Mouse (Mus musculus): ENCODE results near the gene Patj. TPM values are rescaled to one million over a fixed set of nuclear protein-coding genes. Genes with fewer than 3 reads are reported as not detected.

The Patj gene
- polyA plus RNA-seq, 1 experiment from 2014 or later = 8.9 TPM

DNA sequence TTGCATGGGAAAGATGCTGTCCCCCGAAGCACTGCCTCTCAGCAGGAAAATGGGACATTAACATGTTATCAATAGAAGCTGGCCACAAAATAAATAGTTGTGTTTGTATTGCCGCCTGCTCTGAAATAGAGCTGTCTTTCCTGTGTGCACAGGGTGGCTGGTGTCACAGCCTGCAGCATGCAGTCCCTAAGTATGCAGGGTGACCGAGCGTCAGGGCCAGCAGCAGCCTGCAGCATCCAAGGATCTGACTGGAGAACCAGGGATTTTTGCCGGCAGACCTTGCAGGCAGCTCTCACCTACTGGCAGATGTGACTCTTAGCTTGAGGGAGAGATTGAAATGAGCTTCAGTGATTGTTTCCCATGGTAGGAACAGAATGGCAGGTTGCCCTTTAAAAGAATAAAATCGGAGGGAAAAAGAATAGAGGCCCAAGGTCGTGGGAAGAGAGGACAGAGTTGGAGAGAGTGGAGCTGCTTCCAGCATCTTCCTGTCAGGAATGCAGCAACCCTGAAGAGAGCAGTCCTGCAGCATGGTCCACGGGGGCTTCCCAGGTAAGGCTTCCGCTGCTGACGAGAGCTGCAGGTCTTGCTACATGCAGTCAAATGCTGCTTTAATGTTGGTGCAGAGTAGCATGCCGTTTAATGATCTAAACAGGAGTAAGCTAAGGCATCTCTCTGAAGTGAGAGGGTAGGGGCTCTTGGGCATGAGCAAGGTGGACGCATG lies 151.0 kb downstream of the Patj start:
- Histone ChIP-seq H3K27me3 (ENCODE audit: control insufficient read depth, insufficient read depth, low read length) (no peaks in the 10 kb centered on the region), H3K4me1 (ENCODE audit: control insufficient read depth, insufficient read depth, low read length) (no peaks in the 10 kb centered on the region), H3K9me3 (replicated peaks; ENCODE audit: control insufficient read depth, low read length) (no peaks in the 10 kb centered on the region), H3K36me3 (ENCODE audit: control insufficient read depth, insufficient read depth) (no peaks in the 10 kb centered on the region), H3K4me3 (ENCODE audit: low read length) (no peak overlapping the region), H3K4me2 (ENCODE audit: low read depth, low read length) (no peak overlapping the region), H3K27ac (ENCODE audit: low read length) (no peak overlapping the region), H3K9ac (ENCODE audit: low read length) (no peak overlapping the region)
- no peak for ATAC-seq (replicated peaks; ENCODE audit: extremely low read depth, insufficient read depth, low FRiP score)
- WGBS = 65% methylated on average over 12 of the region's 12 CpGs

DNA sequence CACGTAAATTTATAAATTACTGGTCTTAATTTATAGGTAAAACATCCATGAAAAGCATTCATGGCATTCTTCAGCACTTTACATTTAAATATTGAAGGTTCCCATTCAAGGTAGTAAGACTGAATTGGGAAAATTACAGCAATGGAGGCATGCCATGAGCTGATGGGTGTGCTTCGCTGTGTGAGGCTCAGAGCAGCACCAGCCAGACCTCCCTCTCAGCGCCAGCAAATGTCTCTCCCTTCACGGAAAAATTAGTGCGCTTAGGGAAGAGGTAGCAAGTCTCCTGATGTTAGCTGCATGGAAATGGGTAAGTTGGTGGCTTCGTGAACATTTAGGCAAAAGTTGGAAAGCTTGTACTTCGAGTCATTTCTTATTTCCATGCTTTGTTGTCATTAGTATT lies 153.9 kb downstream of the Patj start:
- Histone ChIP-seq H3K27me3 (ENCODE audit: control insufficient read depth, insufficient read depth, low read length) (no peaks in the 10 kb centered on the region), H3K27ac (ENCODE audit: low read length) (no peak overlapping the region), H3K9me3 (replicated peaks; ENCODE audit: control insufficient read depth, low read length) (no peaks in the 10 kb centered on the region), H3K9ac (ENCODE audit: low read length) (no peak overlapping the region), H3K4me1 (ENCODE audit: control insufficient read depth, insufficient read depth, low read length) (no peaks in the 10 kb centered on the region), H3K36me3 (ENCODE audit: control insufficient read depth, insufficient read depth) (no peaks in the 10 kb centered on the region), H3K4me2 (ENCODE audit: low read depth, low read length) (no peak overlapping the region), H3K4me3 (ENCODE audit: low read length) (no peak overlapping the region)
- 86% methylated on average over 7 of the region's 7 CpGs for WGBS
- no peak for ATAC-seq (replicated peaks; ENCODE audit: extremely low read depth, insufficient read depth, low FRiP score)

DNA sequence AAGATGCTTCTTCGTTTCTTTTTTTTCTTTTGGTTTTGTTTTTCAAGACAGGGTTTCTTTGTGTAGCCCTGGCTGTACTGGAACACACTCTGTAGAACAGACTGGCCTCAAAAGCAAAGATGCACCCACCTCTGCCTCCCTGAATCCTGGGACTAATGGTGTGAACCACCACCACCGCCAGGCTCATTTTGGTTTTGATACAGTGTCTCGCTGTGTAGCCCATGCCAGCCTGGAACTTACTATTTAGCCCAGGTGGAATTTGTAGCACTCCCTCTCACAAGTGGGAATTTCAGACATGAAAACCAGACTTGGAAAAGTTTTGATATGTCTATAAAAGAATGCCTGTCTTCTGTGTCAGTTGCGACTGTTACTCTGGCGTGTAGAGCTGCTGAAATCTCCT lies 154.5 kb downstream of the Patj start:
- Histone ChIP-seq H3K27me3 (ENCODE audit: control insufficient read depth, insufficient read depth, low read length) (no peaks in the 10 kb centered on the region), H3K4me1 (ENCODE audit: control insufficient read depth, insufficient read depth, low read length) (no peaks in the 10 kb centered on the region), H3K27ac (ENCODE audit: low read length) (no peak overlapping the region), H3K9ac (ENCODE audit: low read length) (no peak overlapping the region), H3K4me3 (ENCODE audit: low read length) (no peak overlapping the region), H3K36me3 (ENCODE audit: control insufficient read depth, insufficient read depth) (no peaks in the 10 kb centered on the region), H3K4me2 (ENCODE audit: low read depth, low read length) (no peak overlapping the region), H3K9me3 (replicated peaks; ENCODE audit: control insufficient read depth, low read length) (no peaks in the 10 kb centered on the region)
- ATAC-seq (replicated peaks; ENCODE audit: extremely low read depth, insufficient read depth, low FRiP score) = no peak
- 91% methylated on average over 5 of the region's 5 CpGs for WGBS

DNA sequence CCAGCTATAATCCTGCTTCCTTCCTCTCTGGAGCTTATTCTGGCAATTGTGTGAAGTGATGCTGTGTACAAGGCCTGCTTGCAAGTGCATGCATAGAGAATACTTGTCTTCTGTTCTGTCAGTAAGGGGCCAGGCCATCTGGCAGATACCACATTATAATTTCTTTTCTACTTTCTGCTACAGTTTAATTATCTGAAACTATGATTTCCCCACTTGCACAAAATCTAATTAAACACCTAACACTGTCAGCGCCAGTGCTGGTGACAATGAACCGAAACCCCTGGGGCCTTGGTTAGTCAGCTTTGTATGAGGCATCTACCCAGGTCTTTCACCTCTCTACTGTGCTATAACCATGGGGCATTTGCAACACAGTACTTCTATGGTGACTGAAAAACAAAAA lies 160.1 kb downstream of the Patj start:
- H3K4me2 ChIP-seq (ENCODE audit: low read depth, low read length) = no peak overlapping the region

DNA sequence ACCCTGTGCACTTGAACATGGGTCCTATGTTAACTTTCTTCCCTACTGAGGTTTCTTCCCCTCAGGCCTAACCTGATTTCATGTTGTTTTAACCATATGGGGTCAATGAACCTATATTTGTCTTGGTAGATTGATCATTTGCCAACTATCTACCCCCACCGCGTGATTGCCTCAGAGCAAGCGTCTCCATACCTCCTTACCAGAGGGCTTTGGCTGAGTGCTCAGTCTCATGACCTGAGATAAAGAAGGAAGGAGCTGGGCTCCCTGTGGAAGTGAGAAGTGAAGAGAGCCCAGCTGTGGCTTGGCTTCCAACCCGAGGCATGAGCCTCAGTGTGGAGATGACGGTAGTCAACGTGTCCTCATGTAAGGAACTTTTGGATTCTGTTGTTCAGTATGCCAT lies 160.9 kb downstream of the Patj start:
- peaks cover 9% of the 10 kb centered on the region for H3K4me1 ChIP-seq (ENCODE audit: control insufficient read depth, insufficient read depth, low read length)
- no peak for ATAC-seq (replicated peaks; ENCODE audit: extremely low read depth, insufficient read depth, low FRiP score)
- no peak overlapping the region for H3K4me2 ChIP-seq (ENCODE audit: low read depth, low read length)
- no peaks in the 10 kb centered on the region for H3K27me3 ChIP-seq (ENCODE audit: control insufficient read depth, insufficient read depth, low read length)
- no peak overlapping the region for H3K4me3 ChIP-seq (ENCODE audit: low read length)
- H3K9ac ChIP-seq (ENCODE audit: low read length) = no peak overlapping the region
- 46% methylated on average over 6 of the region's 6 CpGs for WGBS
- no peaks in the 10 kb centered on the region for H3K9me3 ChIP-seq (replicated peaks; ENCODE audit: control insufficient read depth, low read length)
- no peaks in the 10 kb centered on the region for H3K36me3 ChIP-seq (ENCODE audit: control insufficient read depth, insufficient read depth)
- H3K27ac ChIP-seq (ENCODE audit: low read length) = peak overlapping the region; percentile 83

More for the DNA sequence above, 160.1 kb downstream of the Patj start:
- WGBS = 85% methylated on average over 2 of the region's 2 CpGs
- Histone ChIP-seq H3K4me1 (ENCODE audit: control insufficient read depth, insufficient read depth, low read length) (peaks cover 9% of the 10 kb centered on the region), H3K36me3 (ENCODE audit: control insufficient read depth, insufficient read depth) (no peaks in the 10 kb centered on the region), H3K27ac (ENCODE audit: low read length) (no peak overlapping the region), H3K9ac (ENCODE audit: low read length) (no peak overlapping the region), H3K4me3 (ENCODE audit: low read length) (no peak overlapping the region), H3K27me3 (ENCODE audit: control insufficient read depth, insufficient read depth, low read length) (no peaks in the 10 kb centered on the region), H3K9me3 (replicated peaks; ENCODE audit: control insufficient read depth, low read length) (no peaks in the 10 kb centered on the region)
- ATAC-seq (replicated peaks; ENCODE audit: extremely low read depth, insufficient read depth, low FRiP score) = no peak

DNA sequence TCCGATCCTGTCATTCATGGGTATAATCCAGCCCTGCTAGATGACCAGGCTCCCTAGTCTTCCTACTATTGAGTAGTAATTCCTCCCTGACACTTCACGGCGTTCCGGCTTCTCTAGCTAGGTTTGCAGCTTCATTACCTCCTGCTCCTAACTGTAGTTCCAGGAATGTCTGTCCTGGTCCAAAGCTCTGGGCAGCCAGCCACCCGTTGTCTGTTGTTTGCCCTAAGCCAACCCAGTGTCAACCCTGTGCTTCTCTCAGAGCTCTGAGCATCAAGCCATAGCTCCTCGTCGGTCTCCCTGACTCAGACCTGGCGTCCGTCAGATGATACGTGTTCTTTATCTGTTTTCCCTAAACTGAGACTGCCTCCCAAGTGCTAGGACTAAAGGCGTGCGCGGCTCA lies 161.6 kb downstream of the Patj start:
- WGBS = 53% methylated on average over 13 of the region's 13 CpGs
- H3K27me3 ChIP-seq (ENCODE audit: control insufficient read depth, insufficient read depth, low read length) = no peaks in the 10 kb centered on the region
- no peak overlapping the region for H3K9ac ChIP-seq (ENCODE audit: low read length)
- no peaks in the 10 kb centered on the region for H3K36me3 ChIP-seq (ENCODE audit: control insufficient read depth, insufficient read depth)
- H3K9me3 ChIP-seq (replicated peaks; ENCODE audit: control insufficient read depth, low read length) = no peaks in the 10 kb centered on the region
- peak; percentile 80 for ATAC-seq (replicated peaks; ENCODE audit: extremely low read depth, insufficient read depth, low FRiP score)
- H3K27ac ChIP-seq (ENCODE audit: low read length) = peak overlapping the region; percentile 83
- peaks cover 9% of the 10 kb centered on the region for H3K4me1 ChIP-seq (ENCODE audit: control insufficient read depth, insufficient read depth, low read length)
- no peak overlapping the region for H3K4me2 ChIP-seq (ENCODE audit: low read depth, low read length)
- H3K4me3 ChIP-seq (ENCODE audit: low read length) = no peak overlapping the region

DNA sequence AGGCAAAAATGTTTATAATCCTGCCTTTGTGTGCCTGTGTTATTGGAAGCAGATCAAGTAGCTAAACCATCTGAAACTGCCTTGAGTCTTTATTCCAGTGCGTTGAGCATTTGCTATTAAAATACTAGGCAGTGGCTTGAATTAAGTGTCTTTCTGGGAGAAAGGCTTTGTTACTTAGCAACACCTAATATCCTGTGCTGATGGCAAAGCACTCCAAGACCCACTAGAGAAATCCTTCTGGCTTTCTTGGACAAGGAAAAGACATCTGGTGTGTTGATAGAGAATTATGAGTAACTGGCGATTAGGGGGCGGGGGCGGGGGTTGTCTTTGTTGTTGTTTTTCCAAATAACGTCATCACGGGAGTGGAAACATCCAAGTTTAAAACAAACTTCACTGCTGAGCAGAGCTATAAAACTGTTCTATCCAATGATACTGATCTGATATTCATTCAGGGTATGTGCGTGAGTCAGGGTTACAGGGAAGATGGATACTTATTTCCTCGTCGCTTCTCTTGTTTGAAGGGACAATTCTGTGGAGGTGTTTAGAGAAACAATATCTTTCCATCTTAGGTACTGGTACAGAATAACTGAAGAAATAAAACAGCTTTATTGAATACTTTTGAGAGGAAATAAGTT lies 164.7 kb downstream of the Patj start:
- H3K9me3 ChIP-seq (replicated peaks; ENCODE audit: control insufficient read depth, low read length) = no peaks in the 10 kb centered on the region
- no peak overlapping the region for H3K4me2 ChIP-seq (ENCODE audit: low read depth, low read length)
- no peak overlapping the region for H3K4me3 ChIP-seq (ENCODE audit: low read length)
- H3K9ac ChIP-seq (ENCODE audit: low read length) = no peak overlapping the region
- no peak overlapping the region for H3K27ac ChIP-seq (ENCODE audit: low read length)
- H3K36me3 ChIP-seq (ENCODE audit: control insufficient read depth, insufficient read depth) = no peaks in the 10 kb centered on the region
- H3K4me1 ChIP-seq (ENCODE audit: control insufficient read depth, insufficient read depth, low read length) = peaks cover 34% of the 10 kb centered on the region
- no peak for ATAC-seq (replicated peaks; ENCODE audit: extremely low read depth, insufficient read depth, low FRiP score)
- no peaks in the 10 kb centered on the region for H3K27me3 ChIP-seq (ENCODE audit: control insufficient read depth, insufficient read depth, low read length)
- WGBS = 84% methylated on average over 9 of the region's 9 CpGs

DNA sequence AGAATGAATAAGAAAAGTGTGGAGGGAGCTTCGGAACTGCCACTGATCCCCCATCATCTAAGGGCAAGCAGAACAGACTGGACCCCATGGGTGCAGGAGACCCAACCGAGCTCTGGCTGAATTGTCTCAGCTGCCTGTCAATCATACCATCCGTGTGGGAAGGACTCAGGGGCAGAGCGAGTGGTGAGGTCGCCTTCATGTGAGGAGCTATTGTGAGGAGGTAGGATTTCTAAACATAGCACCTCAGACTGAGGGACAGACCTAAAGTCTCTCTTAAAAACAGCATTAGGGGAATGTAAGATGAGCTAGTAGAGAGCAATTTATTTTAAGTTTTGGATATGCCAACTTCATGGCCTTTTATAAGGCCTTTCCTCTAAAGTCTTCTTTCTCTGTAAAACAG lies 167.5 kb downstream of the Patj start:
- ATAC-seq (replicated peaks; ENCODE audit: extremely low read depth, insufficient read depth, low FRiP score) = 0 out of 2 replicates have a peak, but pooled peaks have one; percentile 53
- 36% methylated on average over 5 of the region's 5 CpGs for WGBS
- H3K27ac ChIP-seq (ENCODE audit: low read length) = peak overlapping the region; percentile 98
- H3K9me3 ChIP-seq (replicated peaks; ENCODE audit: control insufficient read depth, low read length) = no peaks in the 10 kb centered on the region
- no peak overlapping the region for H3K4me3 ChIP-seq (ENCODE audit: low read length)
- H3K4me1 ChIP-seq (ENCODE audit: control insufficient read depth, insufficient read depth, low read length) = peaks cover 26% of the 10 kb centered on the region
- no peaks in the 10 kb centered on the region for H3K36me3 ChIP-seq (ENCODE audit: control insufficient read depth, insufficient read depth)
- H3K9ac ChIP-seq (ENCODE audit: low read length) = peak overlapping the region; percentile 51; the same call in 1 of the 2 replicates
- no peaks in the 10 kb centered on the region for H3K27me3 ChIP-seq (ENCODE audit: control insufficient read depth, insufficient read depth, low read length)
- H3K4me2 ChIP-seq (ENCODE audit: low read depth, low read length) = peak overlapping the region; percentile 45

DNA sequence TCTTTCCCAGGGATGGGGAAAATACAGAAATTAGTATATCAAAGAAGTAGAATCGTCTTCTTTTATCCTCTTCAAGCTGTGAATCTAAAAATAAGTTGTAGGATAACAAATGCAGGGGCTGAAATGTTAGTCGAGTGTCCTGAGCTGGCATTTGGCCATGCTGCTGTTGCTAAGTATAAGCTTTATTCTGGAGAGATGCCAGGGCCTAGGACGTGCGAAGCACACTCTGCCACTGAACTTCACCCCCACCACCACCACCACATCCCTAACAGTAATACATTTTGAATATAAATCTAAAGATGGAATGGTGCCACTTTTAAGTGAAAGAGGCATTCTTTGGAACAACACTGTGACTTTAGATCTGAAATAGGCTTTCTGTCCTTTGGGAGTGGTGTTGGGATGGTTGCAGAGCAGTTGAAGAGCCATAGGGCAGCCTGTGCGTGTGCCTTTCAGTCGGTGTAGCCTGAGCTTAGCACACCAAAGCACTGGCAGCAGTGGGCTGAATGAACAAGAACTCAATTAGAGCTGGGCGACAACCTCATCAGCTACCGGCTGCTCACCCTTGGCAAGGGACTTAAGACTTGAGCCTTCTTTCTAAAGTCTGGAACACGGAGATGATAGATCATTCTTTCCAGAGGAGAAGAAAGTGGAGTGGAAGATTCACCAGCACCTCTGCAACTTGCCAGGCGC lies 168.1 kb downstream of the Patj start:
- Histone ChIP-seq H3K4me3 (ENCODE audit: low read length) (no peak overlapping the region), H3K4me2 (ENCODE audit: low read depth, low read length) (peak overlapping the region; percentile 45), H3K4me1 (ENCODE audit: control insufficient read depth, insufficient read depth, low read length) (peaks cover 26% of the 10 kb centered on the region), H3K27ac (ENCODE audit: low read length) (peak overlapping the region; percentile 98), H3K27me3 (ENCODE audit: control insufficient read depth, insufficient read depth, low read length) (no peaks in the 10 kb centered on the region), H3K9ac (ENCODE audit: low read length) (peak overlapping the region; percentile 24), H3K9me3 (replicated peaks; ENCODE audit: control insufficient read depth, low read length) (no peaks in the 10 kb centered on the region), H3K36me3 (ENCODE audit: control insufficient read depth, insufficient read depth) (no peaks in the 10 kb centered on the region)
- 29% methylated on average over 10 of the region's 10 CpGs for WGBS
- ATAC-seq (replicated peaks; ENCODE audit: extremely low read depth, insufficient read depth, low FRiP score) = peak; percentile 90
